Mouse (Mus musculus): ENCODE results near the gene Bmp2k.

Bmp2k gene

GRCm38 (mm10) chr5:97056791-97057450, 59.4 kb downstream of the Bmp2k start:
- DNase-seq = no peak

GRCm38 (mm10) chr5:97060864-97061263, 63.4 kb downstream of the Bmp2k start:
- DNase-seq = no peak

DNA sequence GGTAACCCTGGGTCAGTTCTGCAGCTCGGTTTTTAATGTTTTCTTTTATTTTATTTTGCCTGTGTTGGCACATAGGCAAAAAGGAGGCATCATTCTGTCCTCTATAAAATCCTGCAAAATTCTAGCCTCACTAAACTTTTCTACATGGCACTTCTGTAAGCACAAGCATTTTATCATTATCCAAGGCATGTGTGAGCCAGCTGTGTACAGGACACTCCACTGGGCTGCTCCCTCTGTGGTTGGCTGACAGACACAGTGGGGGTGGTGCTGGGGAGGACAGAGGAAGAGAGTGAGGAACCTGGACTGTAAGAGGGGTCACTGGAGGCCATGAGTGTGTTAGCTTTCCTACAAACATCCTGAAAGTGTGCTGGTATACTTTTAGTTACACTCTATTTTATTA, 64.6 kb downstream of the Bmp2k start:
- DNase-seq = no peak

GRCm38 (mm10) chr5:97065746-97066145, 68.3 kb downstream of the Bmp2k start:
- no peak for DNase-seq

- peak; percentile 3 for DNase-seq
Observed at GRCm38 (mm10) chr5:97075476-97076151, 78.1 kb downstream of the Bmp2k start.

DNA sequence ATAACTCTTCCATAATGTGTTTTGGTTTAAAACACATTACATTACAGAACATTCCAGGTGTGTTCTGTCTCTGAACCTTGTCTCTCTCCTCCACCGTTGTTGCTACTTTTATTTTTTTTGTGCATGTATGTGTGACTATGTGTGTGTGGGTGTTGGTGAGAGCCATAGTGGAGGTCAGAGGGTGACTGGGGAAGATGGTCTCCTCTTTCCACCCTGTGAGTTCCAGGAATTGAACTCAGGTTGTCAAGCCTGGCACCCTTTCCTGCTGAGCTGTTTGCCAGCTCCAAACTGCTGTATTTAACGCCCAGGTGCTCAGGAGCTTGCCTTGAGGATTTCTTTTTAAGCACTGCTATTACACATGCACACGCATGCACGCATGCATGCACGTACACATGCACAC, 78.7 kb downstream of the Bmp2k start:
- DNase-seq = peak; percentile 2

- DNase-seq = peak; percentile 2
Observed at GRCm38 (mm10) chr5:97077676-97078075, 80.2 kb downstream of the Bmp2k start.

DNA sequence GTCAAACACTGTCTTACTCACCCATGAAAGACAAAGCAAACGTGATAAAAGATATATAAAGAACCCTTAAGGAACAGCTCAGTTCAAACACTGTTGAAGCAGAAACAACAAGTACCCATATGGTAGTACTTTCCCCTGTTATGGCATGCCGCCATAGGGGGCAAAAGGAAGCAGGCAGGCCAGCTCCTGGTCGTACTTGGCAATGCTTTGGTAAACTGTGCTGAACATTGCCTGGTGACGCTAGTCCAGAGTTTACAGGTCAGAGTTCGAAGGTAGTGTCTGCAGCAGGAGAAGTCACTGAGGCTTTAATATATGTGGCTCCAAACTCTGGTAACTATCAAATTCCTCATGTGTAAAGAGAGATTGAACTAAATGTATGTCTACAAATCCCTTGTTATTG, 81.2 kb downstream of the Bmp2k start:
- peak; percentile 15 for DNase-seq

GRCm38 (mm10) chr5:97081481-97081880, 84.0 kb downstream of the Bmp2k start:
- peak; percentile 43 for DNase-seq

DNA sequence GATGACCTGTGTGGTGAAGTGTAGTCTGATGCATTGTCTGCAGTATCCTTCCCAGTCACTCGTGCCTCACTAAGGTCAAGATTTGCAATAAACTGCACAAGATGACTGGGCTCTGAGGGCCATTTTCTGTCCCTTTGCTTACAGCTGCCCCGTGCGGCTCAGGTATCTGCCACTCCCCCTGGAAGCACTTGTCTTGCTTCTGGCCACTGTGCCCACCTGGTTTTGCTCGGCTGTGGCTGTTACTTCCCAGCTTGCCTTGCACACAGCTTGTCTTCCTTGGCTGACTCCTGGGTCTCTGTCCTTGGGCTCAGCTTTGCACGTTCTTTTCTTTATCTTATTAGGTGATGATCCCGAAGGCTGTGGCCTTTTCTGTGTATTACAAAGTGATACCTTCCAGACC, 86.2 kb downstream of the Bmp2k start:
- DNase-seq = peak; percentile 2

DNA sequence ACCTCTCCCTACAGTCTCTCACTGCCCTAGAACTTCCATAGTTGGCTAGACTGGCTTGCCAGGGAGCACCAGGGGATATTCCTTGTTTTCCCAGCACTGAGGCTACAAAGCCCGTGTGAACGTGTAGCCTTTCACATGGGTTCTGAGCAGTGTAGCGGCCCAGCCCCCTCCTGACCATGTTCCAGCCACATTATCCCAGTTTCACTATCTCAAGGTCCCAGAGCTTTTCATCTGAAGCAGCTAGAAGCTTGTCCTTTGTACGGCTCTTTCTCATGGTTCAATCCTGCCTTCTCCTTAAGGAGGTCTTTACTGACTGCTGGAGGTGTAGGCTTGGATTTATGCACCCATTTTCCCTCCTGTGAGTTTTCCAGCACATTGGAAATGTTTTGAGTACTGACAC, 87.1 kb downstream of the Bmp2k start:
- DNase-seq = no peak

DNA sequence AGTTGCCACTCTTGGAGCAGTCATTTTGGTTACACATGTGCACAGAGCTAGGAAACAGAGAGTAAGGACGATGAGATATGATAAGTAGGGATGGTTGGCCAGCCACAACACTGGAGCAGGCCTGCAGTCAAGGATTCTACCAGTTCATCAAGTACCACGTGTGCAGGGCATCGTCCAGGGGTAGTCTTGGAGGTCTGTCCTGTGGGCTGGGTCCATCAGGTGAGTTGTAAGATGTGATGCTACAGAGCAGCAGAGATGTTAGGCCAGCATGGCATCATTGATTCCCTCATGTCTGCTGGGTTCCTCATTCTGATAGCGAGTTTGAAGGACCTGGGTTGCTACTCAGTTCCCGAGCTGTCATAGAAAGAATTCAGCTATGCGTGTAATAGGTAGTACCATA, 87.6 kb downstream of the Bmp2k start:
- peak; percentile 2 for DNase-seq

DNA sequence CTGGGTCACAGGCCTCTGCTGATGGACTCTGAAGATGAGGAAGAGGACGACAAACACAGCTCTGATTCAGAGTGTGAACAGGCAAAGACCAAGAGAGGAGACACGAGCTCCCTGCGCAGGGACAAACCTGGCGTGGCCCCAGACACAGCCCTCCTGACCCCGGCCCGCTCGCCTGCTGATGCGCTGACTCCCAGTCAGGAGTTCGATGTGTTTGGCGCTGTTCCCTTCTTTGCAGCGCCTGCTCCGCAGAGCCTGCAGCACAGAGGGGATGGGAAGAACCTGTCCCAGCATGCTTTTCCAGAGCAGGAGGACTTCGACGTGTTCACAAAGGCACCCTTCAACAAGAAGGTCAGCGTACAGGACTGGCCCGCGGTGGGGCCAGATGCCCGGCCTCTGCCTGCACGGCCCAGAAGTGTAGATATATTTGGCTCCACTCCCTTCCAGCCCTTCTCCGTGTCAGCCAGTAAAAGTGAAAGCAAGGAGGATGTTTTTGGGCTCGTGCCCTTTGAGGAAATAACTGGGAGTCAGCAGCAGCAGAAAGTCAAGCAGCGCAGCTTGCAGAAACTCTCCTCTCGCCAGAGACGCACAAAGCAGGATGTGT, 89.6 kb downstream of the Bmp2k start:
- DNase-seq = peak; percentile 35

DNA sequence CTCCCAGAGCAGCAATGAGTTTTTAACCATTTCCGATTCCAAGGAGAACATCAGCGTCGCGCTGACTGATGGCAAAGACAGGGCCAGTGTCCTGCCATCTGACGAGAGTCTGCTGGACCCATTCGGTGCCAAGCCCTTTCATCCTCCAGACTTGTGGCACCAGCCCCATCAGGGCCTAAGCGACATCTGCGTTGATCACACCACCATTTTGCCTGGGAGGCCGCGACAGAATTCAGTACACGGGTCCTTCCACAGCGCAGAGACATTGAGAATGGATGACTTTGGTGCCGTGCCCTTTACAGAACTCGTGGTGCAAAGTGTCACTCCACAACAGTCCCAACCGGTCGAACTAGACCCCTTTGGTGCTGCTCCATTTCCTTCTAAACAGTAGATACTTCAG, 90.3 kb downstream of the Bmp2k start:
- no peak for DNase-seq

DNA sequence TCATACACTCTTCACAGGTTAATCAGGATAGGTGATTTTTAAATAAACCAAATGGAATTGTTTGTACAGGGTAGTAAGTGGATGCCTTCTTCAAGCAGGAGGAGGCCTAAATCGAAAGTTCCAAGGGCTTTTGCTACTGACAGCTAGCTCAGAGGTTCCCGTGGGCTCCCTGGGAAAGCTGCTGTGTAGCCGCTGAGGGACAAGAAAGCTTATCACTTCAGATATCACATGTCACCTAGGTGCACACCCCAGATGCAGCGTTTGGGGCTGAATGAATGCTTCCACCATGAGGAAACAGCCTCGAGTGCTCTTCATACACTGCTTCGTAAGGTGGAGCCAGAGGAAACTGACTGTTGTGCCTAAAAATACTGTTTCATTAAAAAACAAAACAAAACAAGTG, 90.7 kb downstream of the Bmp2k start:
- DNase-seq = peak; percentile 3

DNA sequence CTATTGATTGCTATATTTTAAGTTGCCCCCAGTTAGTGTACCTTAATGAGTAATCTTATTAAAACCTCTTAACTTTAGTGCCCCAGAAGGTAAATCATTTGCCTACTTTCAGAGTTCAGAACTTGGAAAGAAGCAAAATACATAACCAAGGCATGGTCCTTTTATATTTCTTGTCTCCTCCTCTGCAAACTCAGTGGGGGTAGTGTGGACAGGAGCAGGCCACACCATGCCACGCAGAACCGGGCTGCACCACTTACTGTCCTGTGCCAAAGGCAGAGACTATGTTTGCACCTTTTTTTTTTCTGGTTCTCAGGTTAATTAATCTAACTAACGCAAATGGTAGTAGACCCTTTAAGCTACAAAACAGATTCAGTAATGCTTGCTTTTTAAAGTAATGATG, 91.9 kb downstream of the Bmp2k start:
- peak; percentile 7 for DNase-seq

- DNase-seq = peak; percentile 7
Observed at GRCm38 (mm10) chr5:97090034-97090784, 92.7 kb downstream of the Bmp2k start.

GRCm38 (mm10) chr5:97092970-97093369, 95.5 kb downstream of the Bmp2k start:
- no peak for DNase-seq

GRCm38 (mm10) chr5:97095335-97095734, 97.8 kb downstream of the Bmp2k start:
- no peak for DNase-seq

- DNase-seq = no peak
Observed at GRCm38 (mm10) chr5:97097631-97098041, 100.1 kb downstream of the Bmp2k start.

- no peak for DNase-seq
Observed at GRCm38 (mm10) chr5:97099954-97100353, 102.5 kb downstream of the Bmp2k start.

DNA sequence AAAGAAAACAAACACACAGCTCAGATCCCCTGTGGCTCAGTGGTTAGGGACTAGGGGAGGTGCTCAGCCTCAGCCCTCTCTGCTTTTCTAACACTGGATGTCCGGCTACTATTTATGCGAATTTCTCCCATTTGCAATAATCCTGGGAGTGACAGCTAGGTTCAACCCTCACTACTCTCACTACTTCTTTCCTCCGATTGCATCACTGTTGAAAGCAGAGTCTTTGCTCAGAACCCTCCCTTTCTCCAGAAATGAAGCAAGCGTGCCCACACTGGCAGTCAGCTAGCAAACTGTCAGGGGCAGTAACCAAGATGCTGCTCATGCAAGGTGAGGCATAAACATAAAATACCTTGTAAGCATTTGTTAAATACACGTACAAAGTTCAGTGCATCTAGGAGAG, 110.8 kb downstream of the Bmp2k start:
- no peak for DNase-seq

GRCm38 (mm10) chr5:97110133-97110532, 112.6 kb downstream of the Bmp2k start:
- no peak for DNase-seq

- DNase-seq = no peak
Observed at GRCm38 (mm10) chr5:97110697-97111096, 113.2 kb downstream of the Bmp2k start.

Measured in kidney, postnatal 10 days (tissue).